Mouse (Mus musculus): ENCODE measurements around the gene Mcidas.

DNA sequence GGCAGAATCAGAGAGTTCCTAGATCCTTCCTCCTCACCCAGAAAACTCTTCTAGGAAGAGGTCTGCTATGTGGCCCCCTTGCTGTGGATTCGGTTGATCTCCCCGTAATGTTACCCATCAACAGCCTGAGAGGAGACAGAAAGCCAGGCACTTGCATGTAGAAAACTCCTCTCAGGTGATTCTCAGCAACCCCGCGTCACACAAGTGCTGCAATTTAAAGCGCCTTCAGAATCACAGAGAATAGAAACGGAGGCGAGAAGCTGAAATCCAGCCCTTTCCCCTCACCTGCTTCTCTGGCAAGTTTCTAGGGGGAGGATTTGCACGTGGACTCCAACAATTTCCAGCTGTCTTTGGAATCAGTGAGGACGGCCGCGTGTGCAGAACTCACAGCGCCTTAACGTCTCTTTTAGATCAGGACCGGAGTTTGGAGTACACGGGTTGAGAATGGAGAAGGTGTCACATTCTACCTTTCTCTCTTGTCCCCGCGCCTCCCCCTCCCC is 7.1 kb upstream of the Mcidas start:
- TF ChIP-seq POLR2A (IDR thresholded peaks at IDR 0.05; ENCODE audit: insufficient read length, low read depth), result no peak
- no peak for TF ChIP-seq POLR2AphosphoS2 (IDR thresholded peaks at IDR 0.05; ENCODE audit: insufficient read length, low read depth)
- no peak for TF ChIP-seq TCF12 (IDR thresholded peaks at IDR 0.05; ENCODE audit: insufficient read depth, poor library complexity, severe bottlenecking)
- TF ChIP-seq MYOD1 (IDR thresholded peaks at IDR 0.05; ENCODE audit: control insufficient read depth in 1 of 3, insufficient read length in 2 of 3, low read depth in 2 of 3), result no peak
- no peak for TF ChIP-seq E2F4 (IDR thresholded peaks at IDR 0.05; ENCODE audit: insufficient read depth)
- TF ChIP-seq MYOG (IDR thresholded peaks at IDR 0.05; ENCODE audit: control insufficient read depth in 1 of 3, insufficient read depth in 1 of 3, insufficient read length in 2 of 3, low read depth in 2 of 3), result no peak
- no peak for TF ChIP-seq MAX (IDR thresholded peaks at IDR 0.05; ENCODE audit: low read depth)

All from myocyte (in vitro differentiated cells).